12 mouse cellular contexts compared by ENCODE assay signal in the genomic region with DNA sequence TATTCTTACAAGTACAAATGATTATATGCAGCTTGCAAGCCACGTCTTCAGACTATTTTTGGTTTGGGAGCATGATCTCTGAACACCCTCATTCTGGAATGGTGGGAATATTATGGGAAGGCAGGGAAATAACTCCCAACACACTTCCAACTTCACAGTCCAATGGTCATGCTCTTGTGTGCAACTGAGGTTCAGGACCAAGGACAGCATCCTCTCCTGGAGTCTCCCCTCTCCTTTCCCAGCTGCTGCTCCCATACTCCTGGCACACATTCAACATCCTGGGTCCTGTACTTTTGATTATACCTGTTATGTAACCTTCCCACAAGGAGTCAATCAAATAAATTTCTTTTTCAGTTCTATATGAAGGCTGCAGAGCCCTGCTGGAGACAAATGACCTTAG.
DNase-seq lines count a peak whose midpoint lies in the region; ATAC-seq and TF ChIP-seq lines count a peak whose summit lies in the region.
"Had no signal": no experiment of that assay in that cellular context is flagged by ENCODE, and none has a peak within 500 bp of the region (broad histone marks: within the 10 kb centered on the region; RNA-seq: fewer than 3 reads in every experiment).

No protein-coding gene starts in this region.

- H3ac ChIP-seq in C2C12 (ENCODE audit: control insufficient read depth, insufficient read length, low read depth): no peak overlapping the region

- no peak for ATAC-seq in hindbrain, postnatal 0 days
- ATAC-seq in hindbrain, embryonic 12.5 days (ENCODE audit: low FRiP score): no peak
- ATAC-seq in erythroid progenitor cell, adult 5-6 weeks (replicated peaks; ENCODE audit: low FRiP score, poor library complexity, severe bottlenecking): no peak
- ATAC-seq: intestine, embryonic 15.5 days had no signal

- no peaks in the 10 kb centered on the region for H3K9me3 ChIP-seq in hindbrain, postnatal 0 days (ENCODE audit: low read length)
- H3K9me3 ChIP-seq in hindbrain, embryonic 12.5 days (replicated peaks): no peaks in the 10 kb centered on the region
- no peaks in the 10 kb centered on the region for H3K9me3 ChIP-seq in limb, embryonic 10.5 days (replicated peaks)
- H3K9me3 ChIP-seq: G1E; intestine, embryonic 15.5 days; neural tube, embryonic 12.5 days had no signal

- no peaks in the 10 kb centered on the region for H3K36me3 ChIP-seq in hindbrain, postnatal 0 days (ENCODE audit: insufficient read depth, low read length)
- no peaks in the 10 kb centered on the region for H3K36me3 ChIP-seq in hindbrain, embryonic 12.5 days
- H3K36me3 ChIP-seq in C2C12 (ENCODE audit: control insufficient read depth, insufficient read depth): no peaks in the 10 kb centered on the region
- no peaks in the 10 kb centered on the region for H3K36me3 ChIP-seq in limb, embryonic 10.5 days
- H3K36me3 ChIP-seq: G1E; intestine, embryonic 15.5 days; neural tube, embryonic 12.5 days had no signal

- H3K9ac ChIP-seq in hindbrain, postnatal 0 days (replicated peaks; ENCODE audit: low read length): no peak overlapping the region
- no peak overlapping the region for H3K9ac ChIP-seq in hindbrain, embryonic 12.5 days
- H3K9ac ChIP-seq: intestine, embryonic 15.5 days; neural tube, embryonic 12.5 days had no signal

- peak; percentile 41 for DNase-seq in hindbrain, postnatal 0 days (ENCODE audit: low spot score)
- peak; percentile 20 for DNase-seq in WW6 (ENCODE audit: low read depth, low spot score)
- peak; percentile 55 for DNase-seq in limb, embryonic 10.5 days (ENCODE audit: low spot score)
- DNase-seq in right cerebral cortex, postnatal 10 days (ENCODE audit: low spot score in 2 of 2): no peak
- no peak for DNase-seq in adrenal gland, adult 8-10 months
- DNase-seq: spleen, adult 18-20 months had no signal

- no peak overlapping the region for H3K4me3 ChIP-seq in hindbrain, postnatal 0 days (ENCODE audit: low read length)
- no peak overlapping the region for H3K4me3 ChIP-seq in hindbrain, embryonic 12.5 days
- H3K4me3 ChIP-seq in C2C12 (ENCODE audit: insufficient read depth, poor library complexity, severe bottlenecking): no peak overlapping the region
- H3K4me3 ChIP-seq in limb, embryonic 10.5 days: no peak overlapping the region
- H3K4me3 ChIP-seq: intestine, embryonic 15.5 days; neural tube, embryonic 12.5 days had no signal

- no peaks in the 10 kb centered on the region for H3K79me2 ChIP-seq in C2C12 (ENCODE audit: control insufficient read depth, insufficient read depth)

- H3K79me3 ChIP-seq in C2C12 (ENCODE audit: low read depth): no peaks in the 10 kb centered on the region

- no peak overlapping the region for H3K27ac ChIP-seq in hindbrain, postnatal 0 days
- no peak overlapping the region for H3K27ac ChIP-seq in hindbrain, embryonic 12.5 days
- H3K27ac ChIP-seq in limb, embryonic 10.5 days: no peak overlapping the region
- H3K27ac ChIP-seq: intestine, embryonic 15.5 days; neural tube, embryonic 12.5 days had no signal

- no peaks in the 10 kb centered on the region for H3K27me3 ChIP-seq in hindbrain, postnatal 0 days (ENCODE audit: insufficient read depth, low read length)
- H3K27me3 ChIP-seq in hindbrain, embryonic 12.5 days: no peaks in the 10 kb centered on the region
- no peaks in the 10 kb centered on the region for H3K27me3 ChIP-seq in C2C12 (ENCODE audit: control insufficient read depth, insufficient read depth, insufficient read length)
- H3K27me3 ChIP-seq in limb, embryonic 10.5 days (ENCODE audit: low read depth, poor library complexity, severe bottlenecking): no peaks in the 10 kb centered on the region
- H3K27me3 ChIP-seq: intestine, embryonic 15.5 days; neural tube, embryonic 12.5 days had no signal

- H3K4me2 ChIP-seq in hindbrain, postnatal 0 days (ENCODE audit: low read depth, low read length): no peak overlapping the region
- H3K4me2 ChIP-seq in hindbrain, embryonic 12.5 days (replicated peaks): no peak overlapping the region
- H3K4me2 ChIP-seq: intestine, embryonic 15.5 days; neural tube, embryonic 12.5 days had no signal

- TF ChIP-seq CTCF in hindbrain, postnatal 0 days (IDR thresholded peaks at IDR 0.05; ENCODE audit: low read depth): no peak
- TF ChIP-seq CTCF in C2C12 (IDR thresholded peaks at IDR 0.05; ENCODE audit: control insufficient read depth, insufficient read depth, insufficient read length): no peak

- WGBS in hindbrain, postnatal 0 days: 81% methylated on average over 1 of the region's 1 CpGs
- WGBS in hindbrain, embryonic 12.5 days: 68% methylated on average over 1 of the region's 1 CpGs
- 67% methylated on average over 1 of the region's 1 CpGs for WGBS in limb, embryonic 10.5 days

- H3K4me1 ChIP-seq in hindbrain, postnatal 0 days (ENCODE audit: insufficient read depth, low read length): no peaks in the 10 kb centered on the region
- H3K4me1 ChIP-seq in hindbrain, embryonic 12.5 days: no peaks in the 10 kb centered on the region
- no peaks in the 10 kb centered on the region for H3K4me1 ChIP-seq in limb, embryonic 10.5 days
- H3K4me1 ChIP-seq: intestine, embryonic 15.5 days; neural tube, embryonic 12.5 days had no signal

TF ChIP-seq in C2C12, 6 proteins besides CTCF, POLR2A, EP300 and RAD21:
- TF ChIP-seq MAX (IDR thresholded peaks at IDR 0.05): peak; percentile 20
- TF ChIP-seq USF1 (IDR thresholded peaks at IDR 0.05; ENCODE audit: low read depth): no peak
- no peak for TF ChIP-seq CEBPB (IDR thresholded peaks at IDR 0.05; ENCODE audit: low read depth)
- no peak for TF ChIP-seq FOSL1 (IDR thresholded peaks at IDR 0.05; ENCODE audit: insufficient read depth, low read length, poor library complexity, severe bottlenecking)
- TF ChIP-seq MYOG (IDR thresholded peaks at IDR 0.05; ENCODE audit: control insufficient read depth, extremely low read depth, insufficient read length): no peak
- TF ChIP-seq MYOD1 (IDR thresholded peaks at IDR 0.05; ENCODE audit: control insufficient read depth, insufficient read length, low read depth): no peak

Comparison
In these comparisons a context has a peak if more than half of its experiments do, and no peak if none do; other contexts are left out.
1. DNase-seq: peak in hindbrain, postnatal 0 days (single experiment), WW6 (single experiment) and limb, embryonic 10.5 days (single experiment); none in right cerebral cortex, postnatal 10 days (0 of 2) and adrenal gland, adult 8-10 months (single experiment).